Mouse (Mus musculus): ENCODE measurements around the gene Gm20388. TPM values are rescaled to one million over a fixed set of nuclear protein-coding genes. Genes with fewer than 3 reads are reported as not detected.
A peak's percentile ranks its signal among the peaks of the same experiment; 100 is the strongest.
"Not testable (repeated sequence)": the region's sequence is repeated elsewhere in the genome, so short reads cannot be mapped to it uniquely, and the experiment has no call there.

The Gm20388 gene
- total RNA-seq, 2 experiments from 2014 or later, result 1.3 to 8.5 TPM

- DNase-seq (ENCODE audit: low spot score in 2 of 2), result no peak
Observed at GRCm38 (mm10) chr8:123450783-123451182, 3540.1 kb downstream of the Gm20388 start.

GRCm38 (mm10) chr8:123451747-123452146, 3541.1 kb downstream of the Gm20388 start:
- not testable (repeated sequence) for DNase-seq (ENCODE audit: low spot score in 2 of 2)

- DNase-seq (ENCODE audit: low spot score in 2 of 2), result no peak
Observed at GRCm38 (mm10) chr8:123452149-123452548, 3541.5 kb downstream of the Gm20388 start.

DNA sequence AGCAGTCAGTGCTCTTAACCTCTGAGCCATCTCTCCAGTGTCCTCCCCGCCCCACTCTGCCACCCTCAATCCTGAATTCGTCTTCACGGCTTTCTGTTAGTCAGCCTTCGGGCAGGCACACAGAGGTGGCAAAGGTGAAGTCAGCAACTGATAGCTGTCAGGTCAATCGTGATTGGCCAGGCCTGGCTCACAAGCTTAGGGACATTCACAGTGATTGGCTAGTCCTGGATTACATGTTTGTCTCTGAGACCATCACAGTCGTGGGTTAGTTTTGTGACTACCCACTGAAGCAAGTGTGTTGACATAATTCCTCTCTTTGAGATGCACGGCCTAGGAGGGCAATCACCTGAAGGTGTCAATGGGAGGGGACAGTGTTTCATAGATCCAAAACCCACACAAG, 3542.7 kb downstream of the Gm20388 start:
- DNase-seq (ENCODE audit: low spot score in 2 of 2), result no peak

- no peak for DNase-seq (ENCODE audit: low spot score in 2 of 2)
Observed at GRCm38 (mm10) chr8:123453951-123454350, 3543.3 kb downstream of the Gm20388 start.

- DNase-seq (ENCODE audit: low spot score in 2 of 2), result no peak
Observed at GRCm38 (mm10) chr8:123454559-123454958, 3543.9 kb downstream of the Gm20388 start.

GRCm38 (mm10) chr8:123463651-123464050, 3553.0 kb downstream of the Gm20388 start:
- no peak for DNase-seq (ENCODE audit: low spot score in 2 of 2)

GRCm38 (mm10) chr8:123467476-123467875, 3556.8 kb downstream of the Gm20388 start:
- DNase-seq (ENCODE audit: low spot score in 2 of 2), result no peak

DNA sequence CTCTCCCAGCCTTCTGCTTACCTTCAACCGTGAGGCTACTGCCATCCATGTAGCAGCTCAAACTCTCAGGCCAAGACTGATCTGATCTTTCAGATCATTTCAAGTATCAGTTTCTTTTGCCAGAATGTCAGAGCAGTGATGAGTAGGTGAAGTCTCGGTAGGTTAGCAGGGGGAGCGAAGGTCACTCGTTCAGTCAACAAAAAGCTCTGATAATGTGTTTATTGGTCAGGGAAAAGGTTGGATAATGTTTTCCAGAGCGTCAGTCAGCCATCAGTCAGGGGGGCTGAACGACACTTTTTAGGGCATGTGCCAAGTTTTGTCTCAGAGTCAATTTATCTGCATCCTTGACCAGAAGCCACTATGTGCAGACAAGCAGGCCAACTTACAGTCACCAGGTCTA, 3562.3 kb downstream of the Gm20388 start:
- DNase-seq (ENCODE audit: low spot score in 2 of 2), result not testable (repeated sequence)

DNA sequence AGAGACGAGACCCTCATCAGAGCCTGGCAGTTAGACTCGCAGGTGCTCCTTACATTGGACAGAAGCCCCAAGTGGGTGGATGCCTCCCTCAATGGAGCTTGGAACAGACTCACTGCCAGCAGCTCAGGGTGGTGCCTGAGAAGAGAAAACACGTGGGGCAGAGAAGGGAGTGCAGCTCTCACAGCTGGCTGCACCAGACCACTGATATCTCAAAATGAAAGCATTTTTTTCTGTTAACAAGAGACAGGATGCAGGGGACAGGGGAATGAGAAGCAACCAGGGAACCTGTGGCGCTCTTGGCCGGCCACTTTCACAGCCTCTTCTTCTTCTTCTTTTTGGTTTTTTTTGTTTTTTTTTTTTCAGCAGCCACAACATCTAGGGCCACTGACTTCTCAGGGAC, 3563.9 kb downstream of the Gm20388 start:
- not testable (repeated sequence) for DNase-seq (ENCODE audit: low spot score in 2 of 2)

DNA sequence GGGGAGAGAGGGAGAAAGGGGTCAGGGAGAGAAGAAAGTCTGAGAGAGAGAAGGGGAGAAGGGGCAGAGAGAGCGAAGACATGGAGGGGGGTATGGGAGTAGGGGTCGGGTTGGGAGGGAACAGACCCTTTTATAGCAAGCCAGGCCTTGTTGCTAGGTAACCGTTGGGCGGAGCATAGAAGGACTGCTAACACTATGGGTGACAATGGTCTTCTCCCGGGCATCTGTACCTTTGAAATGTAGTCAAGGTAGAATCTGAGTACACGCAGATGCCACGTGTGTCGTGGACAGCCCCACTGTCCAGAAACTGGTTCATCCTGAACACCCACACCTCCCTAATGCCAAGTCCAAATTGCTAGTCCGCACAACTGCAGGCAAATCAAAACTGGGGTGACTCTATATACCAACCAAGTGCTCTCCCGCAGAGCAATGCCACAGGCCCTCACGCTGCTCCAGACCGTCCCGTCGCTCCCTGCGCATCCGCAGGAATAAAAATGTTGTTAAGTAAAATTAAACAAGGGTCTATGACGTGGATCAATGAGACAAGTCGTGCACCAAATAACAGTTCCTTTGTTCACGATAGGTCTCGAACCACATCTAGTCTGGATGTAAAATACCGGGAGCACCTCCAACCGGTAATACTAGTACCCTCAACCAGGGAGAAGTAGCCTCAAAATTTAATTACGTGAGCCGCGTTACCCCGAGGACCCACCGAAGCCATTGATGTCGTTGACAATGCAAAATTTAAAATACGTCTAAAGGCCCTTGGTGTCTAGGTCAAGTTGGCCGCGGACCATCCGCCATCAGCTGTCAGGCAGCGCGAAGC, 3566.5 kb downstream of the Gm20388 start:
- no peak for DNase-seq (ENCODE audit: low spot score in 2 of 2)

- DNase-seq (ENCODE audit: low spot score in 2 of 2), result peak; percentile 94 to 96
Observed at GRCm38 (mm10) chr8:123477737-123478258, 3567.2 kb downstream of the Gm20388 start, which contains the start of gene Afg3l1. TSS of gene Afg3l1 (plus strand) at chr8:123477903.

DNA sequence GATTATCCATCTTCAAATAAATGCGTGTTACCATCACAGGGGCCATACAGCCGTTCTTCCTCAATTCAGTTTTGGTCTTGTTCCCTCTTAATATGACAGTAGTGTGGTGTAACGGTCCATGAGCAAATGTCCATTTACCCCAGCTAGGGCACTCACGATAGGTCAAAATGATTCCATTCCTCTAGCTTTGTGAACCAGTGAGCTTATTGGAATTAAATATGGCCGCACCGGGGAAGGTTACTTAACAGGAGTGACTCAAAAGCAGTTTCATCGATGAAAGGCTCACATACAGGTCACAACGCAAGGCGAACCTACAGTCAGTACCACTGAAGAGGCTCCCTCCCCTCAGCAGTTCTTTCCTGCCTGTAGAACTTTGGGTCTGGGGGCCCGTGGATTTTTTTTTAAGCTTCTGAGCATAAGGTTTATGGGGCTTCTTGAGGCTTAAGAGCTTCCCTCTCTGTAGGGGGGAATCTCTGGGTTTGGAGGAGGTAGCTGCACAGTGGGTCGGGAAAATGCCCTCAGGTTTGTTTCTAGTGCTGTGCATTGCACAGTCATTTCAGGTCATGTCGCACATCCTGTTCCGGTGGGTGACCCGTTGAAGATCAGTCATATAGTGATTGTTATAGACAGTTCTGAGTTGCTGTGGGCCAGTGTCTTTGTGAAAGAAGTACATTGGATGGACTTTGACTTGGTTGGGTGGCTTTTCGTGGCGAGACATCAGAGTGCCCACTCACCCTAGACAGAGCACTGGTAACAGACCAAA, 3568.0 kb downstream of the Gm20388 start:
- peak in 1 of 2 experiments; percentile 9 for DNase-seq (ENCODE audit: low spot score in 2 of 2)

GRCm38 (mm10) chr8:123482627-123483026, 3572.0 kb downstream of the Gm20388 start:
- no peak for DNase-seq (ENCODE audit: low spot score in 2 of 2)

DNA sequence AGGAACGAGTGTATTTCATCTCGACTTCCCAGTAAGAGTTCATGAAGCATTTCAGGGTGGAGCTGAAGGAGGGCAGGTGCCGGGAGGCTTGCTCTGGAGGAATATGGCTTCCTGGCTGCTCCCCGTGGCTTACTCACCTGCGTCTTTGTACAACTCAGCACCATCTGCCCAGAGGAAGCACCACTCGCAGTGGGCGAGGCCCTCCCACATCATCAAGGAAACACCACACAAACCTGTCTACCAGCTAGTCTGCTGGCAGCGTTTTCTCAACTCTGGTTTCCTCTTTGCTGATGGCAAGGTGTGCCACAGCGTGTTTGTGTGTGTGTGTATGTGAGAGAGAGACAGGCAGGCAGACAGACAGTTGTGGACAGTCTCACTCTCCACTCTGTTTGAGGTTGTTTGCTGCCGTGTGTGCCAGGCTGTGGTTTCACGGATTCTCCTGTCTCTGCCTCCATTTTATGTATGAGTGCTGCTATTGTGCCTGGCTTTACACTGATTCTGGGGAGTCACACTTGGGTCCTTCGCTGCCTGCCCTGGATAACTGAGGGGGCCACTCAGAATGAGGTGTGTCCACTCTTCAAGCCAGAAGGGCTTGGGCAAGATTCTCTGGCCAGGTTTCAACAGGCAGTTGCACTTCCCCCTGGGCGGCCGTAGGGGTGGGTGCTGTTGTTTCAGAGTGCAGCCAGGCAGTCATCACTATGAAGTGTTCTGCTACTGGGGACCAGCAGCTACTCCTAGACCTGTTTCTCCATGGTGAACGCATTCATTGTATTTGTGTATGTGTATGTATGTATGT, 3580.8 kb downstream of the Gm20388 start:
- DNase-seq (ENCODE audit: low spot score in 2 of 2), result no peak

DNA sequence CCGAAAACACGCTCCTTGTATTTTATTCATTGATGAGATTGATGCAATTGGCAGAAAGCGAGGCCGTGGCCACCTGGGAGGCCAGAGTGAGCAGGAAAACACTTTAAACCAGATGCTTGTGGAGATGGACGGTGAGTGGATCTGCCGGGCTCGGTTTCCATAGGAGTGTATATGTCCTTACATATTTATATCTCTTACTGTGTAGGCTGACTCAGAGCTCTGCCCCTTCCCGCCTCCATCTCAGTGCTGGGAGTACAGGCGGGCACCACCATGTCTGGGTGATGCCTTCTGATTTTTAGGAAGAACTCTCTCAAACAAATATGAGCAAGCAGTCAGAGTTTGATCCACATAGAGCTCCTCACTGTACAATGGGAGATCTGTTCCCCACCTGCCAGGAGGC, 3582.3 kb downstream of the Gm20388 start:
- no peak for DNase-seq (ENCODE audit: low spot score in 2 of 2)

- DNase-seq (ENCODE audit: low spot score in 2 of 2), result no peak
Observed at GRCm38 (mm10) chr8:123497699-123498098, 3587.1 kb downstream of the Gm20388 start.

DNA sequence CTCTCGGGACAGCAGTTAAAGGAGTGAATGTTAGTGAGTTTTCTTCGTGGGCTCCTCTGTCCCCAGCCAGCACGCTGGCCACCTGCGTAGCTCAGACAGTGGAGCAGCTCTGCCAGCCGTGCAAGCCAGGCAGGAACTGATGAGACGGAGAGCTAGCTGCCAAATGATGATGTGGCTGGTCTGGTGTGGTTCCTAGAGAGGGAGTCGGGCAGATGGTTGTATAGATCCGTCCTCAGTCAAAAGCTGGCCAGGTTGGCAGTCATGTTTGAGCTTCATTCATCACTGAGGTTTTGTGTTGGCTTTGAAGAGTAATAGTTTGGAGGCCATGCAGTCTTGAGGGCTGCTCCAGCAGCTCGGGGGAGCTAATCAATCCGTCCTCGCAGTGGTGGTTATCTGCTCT, 3588.3 kb downstream of the Gm20388 start:
- DNase-seq (ENCODE audit: low spot score in 2 of 2), result no peak

DNA sequence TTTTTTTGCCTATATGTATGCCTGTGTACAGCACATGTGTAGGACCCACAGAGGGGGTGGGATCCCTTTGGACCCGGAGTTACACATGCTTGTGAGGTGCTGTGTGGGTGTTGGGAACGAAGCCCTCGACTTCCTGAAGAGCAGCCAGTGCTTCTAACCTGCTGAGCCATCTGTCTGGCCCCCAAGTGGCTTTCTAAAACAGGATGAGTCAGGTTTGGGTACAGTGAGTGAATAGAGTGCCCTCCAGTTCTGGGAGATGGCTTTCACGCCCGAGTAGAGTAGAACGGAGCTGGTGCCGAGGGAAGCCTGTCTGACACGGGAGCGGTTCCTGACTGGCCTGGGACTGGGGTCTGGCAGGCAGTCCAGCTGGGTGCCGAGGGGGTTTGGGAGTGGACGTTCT, 3588.9 kb downstream of the Gm20388 start:
- no peak for DNase-seq (ENCODE audit: low spot score in 2 of 2)

DNA sequence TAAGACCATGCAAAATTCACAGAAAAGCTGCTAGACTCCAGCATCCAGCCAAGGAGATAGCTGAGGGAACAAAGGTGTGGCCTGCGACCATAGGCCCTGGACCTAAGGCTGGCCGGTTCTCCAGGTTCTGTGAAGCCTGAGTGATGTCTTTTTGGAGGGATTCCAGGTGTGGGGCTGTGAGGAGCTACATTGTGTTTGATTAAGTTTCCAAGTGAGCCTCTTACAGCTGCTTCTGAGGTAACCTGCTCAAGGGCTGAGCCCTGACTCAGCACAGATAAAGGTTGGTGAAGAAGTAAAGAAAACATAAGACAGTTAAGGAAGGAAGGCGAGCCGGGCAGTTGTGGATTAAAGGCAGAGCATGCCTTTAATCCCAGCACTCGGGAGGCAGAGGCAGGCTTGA, 3591.6 kb downstream of the Gm20388 start:
- DNase-seq (ENCODE audit: low spot score in 2 of 2), result no peak

Data from adrenal gland, adult 18-20 months (tissue).